Mouse (Mus musculus): ENCODE data around the gene Gfral.

Gfral gene

DNA sequence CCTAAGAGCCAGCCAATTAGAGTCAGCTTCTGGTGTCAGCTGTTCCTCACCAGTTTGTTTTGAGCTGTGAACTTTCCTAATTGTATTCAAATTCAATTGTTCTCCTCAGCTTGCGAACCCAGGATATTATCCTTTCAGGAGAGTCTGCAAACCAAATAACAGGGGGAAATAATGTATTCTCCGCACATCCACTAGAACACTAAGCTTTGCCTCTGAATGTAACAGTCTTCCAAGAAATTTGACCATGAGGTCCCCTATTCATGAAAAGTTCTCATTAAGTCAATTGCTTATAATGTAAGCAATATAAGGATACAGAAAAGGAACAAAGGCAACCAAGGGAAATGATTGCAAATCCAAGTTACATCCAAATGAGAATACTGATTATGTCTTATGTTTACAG is at the start of gene Gfral:
Gfral (minus strand) TSS at position 101 of the 400 bp plus-strand sequence.
- in situ Hi-C loops (cut with MboI), result no loop called here

DNA sequence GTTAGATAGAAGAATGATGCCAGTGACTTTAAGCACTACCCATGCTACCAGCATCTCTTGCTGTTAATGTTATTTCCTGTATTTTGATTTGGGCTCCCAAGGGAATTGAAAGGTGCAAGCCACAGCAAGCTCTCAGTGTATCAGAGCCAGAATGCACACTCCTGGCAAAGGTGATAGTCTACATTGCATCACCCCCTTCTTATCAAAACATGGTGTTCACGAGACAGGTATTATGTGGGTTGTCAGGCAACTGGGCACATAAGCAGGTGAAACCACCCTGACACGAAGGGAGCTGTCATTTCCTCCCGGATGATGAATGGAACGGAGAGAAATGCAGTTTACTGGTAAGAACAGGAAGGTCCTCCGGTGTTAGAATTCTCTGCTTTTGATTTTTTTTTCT is 44.3 kb upstream of the Gfral start:
- in situ Hi-C loops (cut with MboI), result no loop called here

DNA sequence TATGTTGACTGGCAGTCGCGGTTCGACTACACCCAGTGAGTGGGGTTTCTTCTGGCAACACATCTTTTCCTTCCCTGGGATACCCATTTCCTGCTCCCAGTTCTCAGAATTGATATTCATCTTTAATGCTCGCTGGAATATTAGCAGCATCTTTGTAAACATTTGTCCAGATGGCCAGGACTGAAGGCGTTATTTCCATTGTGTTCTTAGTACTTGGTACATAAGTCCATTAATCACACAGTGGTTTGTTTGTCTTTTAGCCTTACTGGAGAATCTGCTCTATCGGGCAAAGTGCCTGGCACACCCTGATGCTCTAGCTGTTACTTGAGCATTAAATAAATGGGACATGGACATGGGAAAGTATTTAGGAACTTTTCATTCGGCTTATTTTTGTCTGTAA is 39.1 kb upstream of the Gfral start:
- in situ Hi-C loops (cut with MboI), result no loop called here

DNA sequence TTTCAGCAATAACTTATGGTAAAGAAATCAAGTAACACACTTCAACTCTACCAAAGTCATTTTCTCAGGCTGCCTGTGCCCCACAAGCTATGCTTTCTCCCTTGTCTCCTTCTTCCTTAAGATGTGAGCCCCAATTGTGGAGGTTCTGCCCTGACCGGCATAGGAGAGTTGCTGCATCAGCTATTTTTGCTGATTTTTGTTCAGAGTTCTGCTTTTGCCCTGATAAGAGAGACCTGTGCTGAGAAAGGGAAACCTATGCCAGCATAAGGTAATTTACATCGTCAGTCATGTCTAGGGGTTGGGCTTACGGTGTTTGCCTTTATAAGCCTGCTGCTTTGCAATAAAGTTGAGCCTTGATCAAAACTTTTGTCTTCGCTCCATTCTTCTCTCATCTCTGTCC is 38.7 kb upstream of the Gfral start:
- in situ Hi-C loops (cut with MboI), result no loop called here

DNA sequence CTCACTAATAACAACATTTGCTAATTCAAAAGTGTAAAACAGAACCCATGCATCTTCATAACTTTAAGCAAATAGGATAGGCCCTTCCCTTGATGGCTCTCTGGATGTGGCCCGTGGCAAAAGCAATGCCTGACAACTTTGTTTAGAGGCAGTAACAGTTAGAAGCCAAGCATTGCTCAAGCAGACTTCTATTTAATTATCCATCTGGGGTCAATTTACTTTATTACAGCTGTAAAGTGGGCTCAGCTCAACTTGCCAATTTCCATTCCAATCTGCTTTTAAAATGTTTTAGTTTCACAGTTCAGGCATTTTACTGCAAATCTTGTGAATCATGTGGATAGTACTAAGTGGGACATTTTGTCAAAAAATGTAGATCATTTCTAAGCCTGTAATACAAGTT is 28.9 kb upstream of the Gfral start:
- in situ Hi-C loops (cut with MboI), result no loop called here

DNA sequence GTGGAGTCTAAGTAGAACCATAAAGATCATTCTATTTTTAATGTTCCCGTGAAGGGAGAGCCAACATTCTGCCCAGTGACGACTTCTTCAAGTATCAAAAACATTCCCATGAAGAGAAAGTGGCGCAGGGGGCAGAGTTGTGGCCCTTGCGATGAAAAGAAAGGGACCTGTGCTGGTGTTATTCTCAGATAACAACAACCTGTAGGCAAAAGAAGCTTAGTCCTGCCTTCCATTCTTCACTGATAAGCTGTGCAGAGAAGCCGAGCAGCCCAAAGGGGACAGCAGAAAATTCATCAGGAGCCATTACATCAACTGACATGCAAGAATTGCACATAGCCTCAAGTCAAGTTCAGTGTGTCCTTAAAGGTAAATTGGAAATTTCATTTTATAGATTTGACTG is 24.5 kb upstream of the Gfral start:
- in situ Hi-C loops (cut with MboI), result no loop called here

DNA sequence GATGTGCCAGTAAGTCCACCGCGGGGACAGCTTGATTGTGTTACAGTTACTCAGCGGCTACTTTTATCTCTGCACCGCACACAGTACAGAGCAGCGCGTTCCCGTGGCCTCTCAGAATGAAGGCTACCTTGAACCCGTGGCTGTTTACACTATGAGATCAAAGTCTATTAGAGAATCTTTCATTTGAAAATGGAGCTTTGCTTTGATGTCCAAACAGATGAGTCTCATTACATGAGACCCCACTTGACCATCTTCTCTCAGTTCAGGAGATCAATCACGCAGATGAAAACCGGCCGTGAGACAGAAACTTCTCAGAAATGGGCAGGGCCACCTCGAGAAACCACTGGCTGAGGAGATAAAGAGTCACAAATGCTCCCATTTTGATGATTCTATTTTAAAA is 23.8 kb upstream of the Gfral start:
- in situ Hi-C loops (cut with MboI), result no loop called here

DNA sequence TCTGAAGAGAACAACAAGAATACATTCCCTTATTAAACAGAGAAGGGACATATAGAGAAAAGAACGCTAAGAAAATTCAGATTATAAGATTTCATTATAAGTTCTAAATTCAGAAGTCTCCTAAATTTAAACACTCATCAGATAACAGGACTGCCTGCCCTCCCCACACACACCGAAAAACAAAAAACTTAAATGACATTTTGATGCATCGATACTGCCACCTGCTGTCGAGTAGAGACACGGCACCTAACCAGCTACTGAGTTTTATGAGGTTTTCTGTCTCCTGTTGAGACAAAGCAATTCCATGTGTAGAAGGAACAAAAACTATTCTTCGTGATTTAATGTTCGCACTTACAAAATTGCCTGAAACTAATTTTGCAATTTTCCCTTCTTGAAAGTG is 23.2 kb upstream of the Gfral start:
- in situ Hi-C loops (cut with MboI), result no loop called here

DNA sequence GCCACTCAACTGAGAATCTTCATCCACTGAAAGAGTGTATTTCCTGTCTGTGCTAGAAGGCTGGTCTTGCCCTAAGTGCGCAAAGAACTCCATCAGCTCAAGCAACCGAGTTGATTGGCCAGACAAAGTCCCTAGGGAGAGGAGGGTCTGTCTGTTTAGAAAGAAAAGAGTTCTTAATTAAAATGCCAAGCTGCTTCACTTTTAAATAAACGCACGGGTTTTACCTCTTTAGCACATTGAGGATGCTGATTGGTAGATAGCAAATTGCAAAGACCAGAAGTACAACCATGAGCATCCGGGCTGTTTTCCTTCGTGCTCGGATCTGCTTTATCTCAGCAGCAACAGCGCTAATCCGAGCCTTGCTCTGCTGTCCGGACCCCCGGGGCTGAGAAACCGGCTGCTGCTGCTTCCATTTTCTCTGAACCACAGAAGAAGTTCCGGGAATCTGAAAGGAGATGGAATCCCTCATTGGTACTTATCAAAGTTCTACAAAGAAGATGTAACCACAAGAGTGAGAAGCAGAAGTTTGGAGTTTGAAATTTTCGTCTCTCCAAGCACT is 22.6 kb upstream of the Gfral start:
- in situ Hi-C loops (cut with MboI), result no loop called here

DNA sequence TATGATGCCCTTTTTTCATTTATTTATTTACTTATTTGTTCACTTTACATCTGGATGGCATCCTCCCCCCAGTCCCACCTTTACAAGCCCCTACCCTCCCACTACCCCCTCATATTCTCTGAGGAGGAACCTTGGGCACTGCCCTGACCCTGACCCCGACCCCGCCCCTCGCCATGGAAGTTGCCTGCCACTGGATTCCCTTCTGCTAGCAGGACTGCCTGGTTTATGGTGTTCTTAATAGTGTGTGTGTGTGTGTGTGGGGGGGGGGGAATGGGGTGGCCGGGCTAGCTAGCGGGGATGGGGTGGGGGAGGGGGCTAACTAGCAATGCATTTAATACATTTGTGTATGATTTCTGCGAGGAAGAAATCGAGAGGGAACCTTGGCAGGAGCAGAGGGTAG is 21.4 kb upstream of the Gfral start:
- in situ Hi-C loops (cut with MboI), result no loop called here

DNA sequence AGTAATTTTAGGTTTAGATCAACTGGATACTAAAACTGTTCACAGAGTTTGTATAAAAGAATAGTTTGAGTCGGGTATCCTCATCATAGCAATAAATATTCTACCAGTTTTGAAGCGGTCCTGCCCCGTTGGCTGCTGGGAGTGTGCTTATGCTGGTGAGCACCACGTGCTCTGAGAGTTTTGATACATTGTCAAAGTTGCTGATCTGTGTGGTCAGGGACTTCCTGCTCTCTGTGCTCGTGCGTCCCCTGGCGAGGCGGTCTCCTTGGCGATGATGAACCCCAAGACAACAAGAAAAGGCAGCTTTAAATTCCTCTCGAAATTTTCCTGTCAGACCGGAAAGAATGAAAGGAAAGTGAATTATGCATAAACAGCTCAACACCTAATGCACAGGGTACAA is 16.9 kb upstream of the Gfral start:
- in situ Hi-C loops (cut with MboI), result no loop called here

DNA sequence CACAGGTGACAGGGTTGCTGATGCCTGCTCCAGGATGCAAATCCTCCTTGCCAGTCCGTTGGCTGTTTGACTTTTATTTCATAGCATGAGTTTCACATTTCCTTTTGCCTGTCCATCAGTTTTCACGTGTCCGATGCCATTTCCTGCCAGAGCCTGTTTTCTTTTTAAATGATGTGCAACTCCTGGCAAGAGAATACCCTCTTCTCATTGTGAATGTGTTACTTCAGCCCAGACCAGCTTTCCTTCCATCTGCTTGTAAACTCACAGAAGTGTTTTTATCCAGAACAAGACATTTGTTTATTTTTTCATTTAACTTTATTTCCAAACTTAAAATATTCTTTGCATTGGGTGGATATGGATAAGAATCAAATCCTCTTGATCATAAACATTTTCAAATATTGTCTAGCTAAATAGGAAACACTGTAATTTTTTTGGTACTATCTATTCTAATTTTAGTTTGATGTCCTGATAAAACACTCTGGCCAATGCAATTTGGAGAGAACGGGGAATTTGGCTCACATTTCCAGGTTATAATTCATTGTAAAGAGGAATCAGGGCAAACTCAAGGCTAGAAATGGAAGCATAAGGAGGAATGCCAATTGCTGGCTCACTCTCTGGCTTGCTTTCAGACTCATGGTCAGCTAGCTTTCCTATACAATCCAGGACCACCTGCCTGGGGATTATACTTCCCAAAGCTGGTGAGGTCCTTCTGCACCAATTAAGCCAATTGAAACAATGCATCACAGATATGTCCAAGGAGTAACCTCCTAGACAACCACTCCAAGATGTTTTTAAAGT is 3.9 kb upstream of the Gfral start:
- in situ Hi-C loops (cut with MboI), result no loop called here

DNA sequence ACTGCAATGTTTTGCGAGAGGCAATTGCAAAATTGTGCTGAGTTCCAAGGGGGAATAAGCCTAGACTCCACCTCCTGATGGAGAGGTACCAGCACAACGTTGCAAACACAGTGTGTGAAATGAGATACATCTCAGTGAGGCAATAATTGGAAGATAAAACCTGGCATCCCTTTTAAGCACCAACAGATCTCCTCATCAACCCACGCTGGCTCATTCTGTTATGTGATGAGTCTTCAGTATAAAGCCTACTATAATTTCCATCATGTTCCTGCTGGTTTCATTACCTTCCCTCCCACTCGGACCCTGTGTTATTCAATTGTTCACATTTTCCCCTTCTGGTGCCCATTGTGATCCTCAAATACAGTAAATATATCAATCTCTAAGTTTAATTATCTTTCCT is 1.2 kb upstream of the Gfral start:
- in situ Hi-C loops (cut with MboI), result no loop called here

DNA sequence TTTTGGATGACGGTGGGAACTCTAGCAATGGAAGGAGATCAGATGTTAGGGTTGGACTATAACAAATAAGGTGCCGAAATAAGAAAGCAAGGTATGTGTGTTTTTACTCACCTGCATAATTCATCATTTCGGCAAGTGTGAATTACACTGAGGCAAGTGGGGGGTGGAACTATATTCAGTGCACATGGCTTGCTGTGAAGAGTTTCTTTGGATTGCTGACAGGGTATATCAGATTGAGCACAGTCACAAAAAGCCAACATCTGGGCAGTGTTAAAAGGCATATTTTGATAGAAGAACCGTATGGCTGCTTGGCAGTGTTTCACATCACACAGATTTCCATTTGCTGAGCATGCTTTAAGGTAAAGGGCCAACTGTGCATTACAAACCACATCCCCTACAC is 16.5 kb downstream of the Gfral start:
- in situ Hi-C loops (cut with MboI), result no loop called here

DNA sequence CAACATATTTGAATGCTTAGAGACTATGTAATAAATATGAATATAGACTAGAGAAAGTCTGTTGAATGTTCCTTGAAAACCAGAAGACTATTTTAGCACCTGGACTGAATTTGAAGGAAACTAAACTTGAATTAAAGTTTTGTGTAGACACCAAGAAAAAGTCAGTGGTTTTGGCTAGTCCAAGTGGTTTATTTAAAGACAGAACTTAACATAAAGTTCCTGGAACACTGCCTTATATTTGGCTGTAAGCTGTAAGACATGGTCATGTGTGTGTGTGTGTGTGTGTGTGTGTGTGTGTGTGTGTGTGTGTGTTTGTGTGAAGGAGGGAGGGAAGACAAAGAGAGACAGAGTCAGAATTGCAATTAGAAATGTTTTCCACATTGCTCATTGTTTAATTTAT is 34.2 kb downstream of the Gfral start:
- in situ Hi-C loops (cut with MboI), result no loop called here

DNA sequence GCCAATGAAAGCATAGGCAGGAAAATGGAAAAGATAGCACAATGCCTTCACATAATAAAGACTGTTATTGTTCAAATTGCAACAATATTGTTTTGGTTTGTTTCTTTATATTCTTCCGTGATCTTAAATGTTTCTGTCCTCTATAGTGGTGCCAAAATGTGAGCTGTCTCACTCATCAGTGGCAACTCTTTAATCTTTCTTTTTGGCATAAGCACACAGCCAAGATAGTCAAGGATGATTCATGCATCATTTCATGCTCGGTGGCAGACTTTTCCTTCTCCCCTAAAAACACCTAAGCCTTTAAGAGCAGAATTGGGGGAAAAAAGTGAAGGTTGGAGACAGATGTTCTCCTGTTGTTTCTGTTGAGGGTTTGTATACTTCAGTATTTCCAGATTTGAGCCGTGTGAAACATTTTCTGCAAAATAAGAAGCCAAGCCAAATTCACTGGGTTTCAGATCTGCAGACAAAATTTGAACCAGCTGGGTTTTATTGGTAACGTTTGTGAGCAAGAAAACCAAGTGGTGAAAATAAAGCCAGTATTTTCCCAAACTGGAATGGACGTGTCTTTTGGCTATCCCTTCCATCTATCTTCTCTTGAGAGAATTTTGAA is 40.7 kb downstream of the Gfral start:
- in situ Hi-C loops (cut with MboI), result no loop called here

DNA sequence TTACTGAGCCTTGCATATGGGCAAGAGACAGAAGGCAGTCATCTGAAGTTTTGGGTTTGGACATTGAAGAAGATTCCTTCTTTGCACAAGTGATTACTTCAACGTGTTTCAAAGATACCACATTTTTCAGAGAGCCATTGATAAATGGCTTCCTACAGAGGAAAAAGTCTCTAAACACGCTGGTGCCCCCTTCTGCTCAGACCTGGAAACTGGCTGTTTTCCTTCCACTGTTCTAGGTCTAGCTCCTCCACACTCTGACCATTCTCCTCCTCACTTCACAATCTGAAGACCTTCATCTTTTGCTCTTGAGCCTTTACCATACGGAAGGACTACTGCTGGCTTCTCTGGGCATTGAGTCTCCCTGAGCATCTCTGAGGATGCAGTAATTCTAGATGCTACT is 45.1 kb downstream of the Gfral start:
- in situ Hi-C loops (cut with MboI), result no loop called here

DNA sequence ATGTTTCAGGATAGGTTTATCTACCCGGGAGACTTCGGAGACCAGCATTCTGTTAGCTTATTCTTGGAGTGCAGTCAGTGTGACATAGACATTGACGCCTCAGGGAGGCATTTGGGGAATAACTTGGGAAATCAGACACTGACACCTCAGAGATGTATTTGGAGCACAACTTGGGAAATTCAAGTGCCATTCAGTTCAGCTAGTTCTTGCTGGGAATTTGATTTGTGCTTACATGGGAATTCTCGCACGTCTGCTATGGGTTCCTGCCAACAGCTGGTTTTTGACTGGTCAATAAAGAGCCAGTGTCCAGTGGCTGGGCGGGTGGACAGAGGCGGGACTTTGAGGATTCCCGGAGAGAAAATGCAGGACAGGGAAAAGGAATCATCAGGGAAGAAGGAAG is 51.0 kb downstream of the Gfral start:
- in situ Hi-C loops (cut with MboI), result no loop called here

DNA sequence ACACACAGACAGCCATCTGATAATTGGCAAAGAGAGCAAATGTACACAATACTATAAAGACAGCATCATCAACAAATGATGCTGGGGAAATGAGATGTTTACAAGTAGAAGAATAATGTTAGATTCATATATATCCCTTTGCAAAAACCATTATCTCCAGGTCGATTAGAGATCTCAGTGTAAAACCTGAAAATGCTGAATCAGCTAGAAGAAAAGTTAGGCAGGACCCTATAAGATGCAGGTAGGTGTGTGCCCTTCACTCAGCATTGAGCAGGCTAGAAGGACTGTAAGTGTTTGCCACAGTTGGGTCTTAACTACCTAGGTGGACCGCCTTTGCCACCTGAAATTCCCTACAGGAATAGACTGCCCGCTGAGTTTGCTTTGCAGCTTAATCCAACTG is 67.9 kb downstream of the Gfral start:
- in situ Hi-C loops (cut with MboI), result no loop called here

DNA sequence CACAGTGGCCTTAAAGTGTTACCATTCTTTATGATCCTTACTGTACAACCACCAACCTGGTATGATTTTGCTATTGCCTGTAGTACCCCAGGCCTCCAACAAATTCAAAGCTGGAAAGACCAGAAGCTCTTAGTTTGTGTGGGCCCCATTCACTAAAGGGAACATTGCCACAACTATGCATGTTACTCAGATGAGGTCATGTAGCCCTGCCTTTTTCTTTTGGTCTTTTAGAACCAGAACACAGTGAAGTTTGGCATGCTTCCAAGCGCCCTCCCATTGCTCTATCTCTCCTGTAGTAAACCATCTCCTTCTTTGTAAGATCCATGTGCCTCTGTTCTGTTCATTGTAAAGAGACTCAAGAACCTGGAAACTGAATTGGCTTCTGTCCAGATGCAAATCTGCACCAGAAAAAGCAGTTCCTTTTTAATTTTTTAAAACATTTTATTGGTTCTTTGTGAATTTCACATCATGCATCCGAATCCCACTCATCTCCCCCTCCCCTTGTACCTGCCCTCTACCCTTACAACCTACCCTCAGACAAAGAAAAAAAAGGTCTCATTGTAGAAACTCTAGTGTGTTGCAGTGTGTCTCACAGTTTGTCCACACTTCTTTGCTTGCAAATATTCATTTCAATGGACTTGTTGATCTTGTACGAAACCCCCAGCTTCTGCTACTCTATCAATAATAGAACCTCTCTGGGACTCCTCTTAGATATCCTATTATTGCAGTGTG is 74.9 kb downstream of the Gfral start:
- in situ Hi-C loops (cut with MboI), result no loop called here

DNA sequence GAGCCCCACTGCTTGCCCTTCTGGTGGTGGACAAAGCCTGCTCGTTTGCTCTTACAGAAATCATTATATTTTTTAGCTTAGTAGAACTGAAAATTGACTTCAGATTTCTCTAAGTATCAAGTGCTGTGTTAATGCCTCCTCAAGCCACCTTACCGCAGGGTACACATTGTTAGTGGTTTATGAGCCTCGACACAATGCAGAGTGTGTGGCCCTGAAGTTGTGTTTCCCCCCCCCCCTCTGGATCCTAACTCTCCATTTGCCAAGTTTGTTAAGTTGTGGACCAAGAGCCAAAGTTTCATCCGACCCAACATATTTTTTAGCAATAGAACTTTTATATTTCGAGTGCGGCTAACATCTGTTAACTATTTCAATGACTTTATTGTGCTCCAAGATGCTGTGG is 79.4 kb downstream of the Gfral start:
- in situ Hi-C loops (cut with MboI), result no loop called here

DNA sequence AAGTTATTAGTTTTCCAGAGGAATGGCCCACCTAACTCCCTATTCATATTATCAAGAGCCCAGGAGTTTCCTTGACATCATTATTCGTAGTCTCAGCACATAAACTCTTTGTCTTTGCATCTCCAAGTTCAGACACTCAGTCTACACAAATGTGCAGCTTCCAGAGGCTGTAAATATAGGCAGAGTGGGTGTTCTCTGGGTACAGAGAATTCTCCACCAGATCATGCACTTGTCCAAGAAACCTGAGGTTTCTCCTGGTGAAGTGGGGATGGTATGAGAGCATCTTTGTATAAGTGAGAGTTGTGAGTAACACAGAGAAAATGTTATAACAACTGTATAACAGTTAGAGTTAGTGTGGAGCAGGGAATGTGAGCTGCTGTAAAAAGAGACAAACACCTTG is 84.1 kb downstream of the Gfral start:
- in situ Hi-C loops (cut with MboI), result no loop called here

DNA sequence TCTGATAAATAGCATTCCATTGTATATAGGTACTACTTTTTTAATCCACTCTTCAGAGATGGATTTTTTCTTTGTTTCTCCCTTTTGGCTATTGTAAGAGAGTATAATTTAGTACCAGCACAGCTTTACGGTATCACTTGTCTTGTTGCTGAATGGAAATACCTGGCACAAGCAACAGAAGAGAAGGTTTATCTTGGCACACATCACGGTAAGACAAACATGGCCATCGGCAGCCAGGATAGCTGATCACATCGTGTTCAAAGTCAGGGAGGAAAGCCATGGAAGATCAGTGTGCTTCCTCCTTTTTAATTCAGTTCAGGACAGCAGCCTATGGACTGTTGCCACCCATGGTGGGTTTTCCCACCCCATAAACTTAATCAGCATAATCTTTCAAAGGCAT is 89.2 kb downstream of the Gfral start:
- in situ Hi-C loops (cut with MboI), result no loop called here

Data from mature B cell (primary cell).